Mouse (Mus musculus) CH12.LX (cell line): ENCODE measurements around the gene Mvb12b.

Experiments used
- CTCF ChIP-seq, 2 experiments: IDR thresholded peaks in 1 of 2; conservative IDR thresholded peaks in 1 of 2; 2 replicates each; pipeline ENCODE4 v1.5.1; 2011 to 2012; ENCODE audit warnings: low read depth in 2 of 2, low read length in 2 of 2, improper control_type of control experiment in 1 of 2, inconsistent platforms in 1 of 2, mild to moderate bottlenecking in 1 of 2, moderate library complexity in 1 of 2
- EP300 ChIP-seq: IDR thresholded peaks from 2 replicates; pipeline ENCODE4 v1.6.1; 2011; ENCODE audit warnings: low read length, improper control_type of control experiment
- IRF4 ChIP-seq: IDR thresholded peaks from 2 replicates; pipeline ENCODE4 v1.6.1; 2014; ENCODE audit warnings: low read depth, mild to moderate bottlenecking, inconsistent platforms, low read length, improper control_type of control experiment
- KAT2A ChIP-seq: IDR thresholded peaks from 2 replicates; pipeline ENCODE4 v1.6.1; 2012; ENCODE audit warnings: low read length, improper control_type of control experiment, inconsistent platforms; ENCODE audit not compliant: insufficient replicate concordance
- MAX ChIP-seq: IDR thresholded peaks from 2 replicates; pipeline ENCODE4 v1.6.1; 2011; ENCODE audit warnings: low read length, improper control_type of control experiment
- MXI1 ChIP-seq: IDR thresholded peaks from 2 replicates; pipeline ENCODE4 v1.6.1; 2011; ENCODE audit warnings: mild to moderate bottlenecking, low read depth, low read length, improper control_type of control experiment
- NRF1 ChIP-seq: IDR thresholded peaks from 2 replicates; pipeline ENCODE4 v1.6.1; 2014; ENCODE audit warnings: low read depth, mild to moderate bottlenecking, inconsistent platforms, low read length, improper control_type of control experiment, moderate library complexity
- PAX5 ChIP-seq: IDR thresholded peaks from 2 replicates; pipeline ENCODE4 v1.6.1; 2012; ENCODE audit warnings: low read length, inconsistent platforms, mixed read lengths
- POLR2A ChIP-seq: IDR thresholded peaks from 2 replicates; pipeline ENCODE4 v1.6.1; 2011; ENCODE audit warnings: low read depth, mild to moderate bottlenecking, improper control_type of control experiment, low read length
- RAD21 ChIP-seq: IDR thresholded peaks from 2 replicates; pipeline ENCODE4 v1.6.1; 2011; ENCODE audit warnings: low read depth, mild to moderate bottlenecking, low read length, improper control_type of control experiment, moderate library complexity
- RCOR1 ChIP-seq: conservative IDR thresholded peaks from 2 replicates; pipeline ENCODE4 v1.6.1; 2012; ENCODE audit warnings: low read depth, mild to moderate bottlenecking, inconsistent platforms, low read length, improper control_type of control experiment
- SIN3A ChIP-seq: IDR thresholded peaks from 2 replicates; pipeline ENCODE4 v1.6.1; 2012; ENCODE audit warnings: low read length, improper control_type of control experiment, inconsistent platforms
- USF1 ChIP-seq: IDR thresholded peaks from 2 replicates; pipeline ENCODE4 v1.6.1; 2014; ENCODE audit warnings: low read depth, mild to moderate bottlenecking, inconsistent platforms, low read length, improper control_type of control experiment
- ZNF384 ChIP-seq: IDR thresholded peaks from 2 replicates; pipeline ENCODE4 v1.6.1; 2012; ENCODE audit warnings: low read depth, low read length, improper control_type of control experiment, inconsistent platforms

- no peak for TF ChIP-seq SIN3A
- TF ChIP-seq USF1: no peak
- TF ChIP-seq EP300: no peak
- TF ChIP-seq MAX: no peak
- TF ChIP-seq PAX5: no peak
- TF ChIP-seq CTCF (conservative IDR thresholded peaks at IDR 0.05 in 1 of 2, IDR thresholded peaks at IDR 0.05 in 1 of 2; ENCODE audit: low read depth in 2 of 2, low read length in 2 of 2): no peak
- no peak for TF ChIP-seq NRF1
- TF ChIP-seq RCOR1: no peak
- no peak for TF ChIP-seq IRF4
- TF ChIP-seq RAD21: no peak
- no peak for TF ChIP-seq KAT2A
- no peak for TF ChIP-seq POLR2A
- no peak for TF ChIP-seq MXI1
- no peak for TF ChIP-seq ZNF384
These were observed 82.1 kb downstream of the Mvb12b start for GRCm38 (mm10) chr2:33805640-33806039.
